Mouse (Mus musculus): ENCODE data around the gene Kcne1. TPM values are rescaled to one million over a fixed set of nuclear protein-coding genes. Genes with fewer than 3 reads are reported as not detected.

Gene Kcne1
- polyA plus RNA-seq, 1 experiment = not detected

- H3K27ac ChIP-seq (ENCODE audit: insufficient read depth, low read depth, low read length) = no peak overlapping the region
- H3K4me3 ChIP-seq (ENCODE audit: insufficient read depth, low read depth, low read length) = no peak overlapping the region
- TF ChIP-seq POLR2A (IDR thresholded peaks at IDR 0.05; ENCODE audit: insufficient read depth, low read depth, low read length) = no peak
- no peak for TF ChIP-seq CTCF (IDR thresholded peaks at IDR 0.05; ENCODE audit: insufficient read depth, low read depth, low read length)
- peaks cover 5% of the 10 kb centered on the region; the same call in 1 of the 2 replicates for H3K4me1 ChIP-seq (ENCODE audit: control insufficient read depth, insufficient read depth, low read length)
- 84% methylated on average over 2 of the region's 2 CpGs for whole genome bisulfite sequencing
These were observed 10.0 kb upstream of the Kcne1 start for GRCm38 (mm10) chr16:92369260-92369659.

GRCm38 (mm10) chr16:92365477-92365876, 6.2 kb upstream of the Kcne1 start:
- TF ChIP-seq POLR2A (IDR thresholded peaks at IDR 0.05; ENCODE audit: insufficient read depth, low read depth, low read length) = no peak
- TF ChIP-seq CTCF (IDR thresholded peaks at IDR 0.05; ENCODE audit: insufficient read depth, low read depth, low read length) = no peak
- Histone ChIP-seq H3K4me1 (ENCODE audit: control insufficient read depth, insufficient read depth, low read length) (no peaks in the 10 kb centered on the region), H3K4me3 (ENCODE audit: insufficient read depth, low read depth, low read length) (no peak overlapping the region), H3K27ac (ENCODE audit: insufficient read depth, low read depth, low read length) (no peak overlapping the region)
- WGBS = 64% methylated on average over 7 of the region's 7 CpGs

GRCm38 (mm10) chr16:92360711-92361110, 1.4 kb upstream of the Kcne1 start:
- H3K4me3 ChIP-seq (ENCODE audit: insufficient read depth, low read depth, low read length) = no peak overlapping the region
- WGBS = 80% methylated on average over 7 of the region's 7 CpGs
- no peak for TF ChIP-seq POLR2A (IDR thresholded peaks at IDR 0.05; ENCODE audit: insufficient read depth, low read depth, low read length)
- H3K27ac ChIP-seq (ENCODE audit: insufficient read depth, low read depth, low read length) = no peak overlapping the region
- H3K4me1 ChIP-seq (ENCODE audit: control insufficient read depth, insufficient read depth, low read length) = 0 out of 2 replicates have a peak, but pooled peaks cover 3% of the 10 kb centered on the region

- Histone ChIP-seq H3K27ac (ENCODE audit: insufficient read depth, low read depth, low read length) (no peak overlapping the region), H3K4me1 (ENCODE audit: control insufficient read depth, insufficient read depth, low read length) (0 out of 2 replicates have a peak, but pooled peaks cover 3% of the 10 kb centered on the region), H3K4me3 (ENCODE audit: insufficient read depth, low read depth, low read length) (no peak overlapping the region)
- TF ChIP-seq POLR2A (IDR thresholded peaks at IDR 0.05; ENCODE audit: insufficient read depth, low read depth, low read length) = no peak
- TF ChIP-seq CTCF (IDR thresholded peaks at IDR 0.05; ENCODE audit: insufficient read depth, low read depth, low read length) = no peak
- 37% methylated on average over 9 of the region's 9 CpGs for WGBS
These were observed 534 bp downstream of the Kcne1 start for GRCm38 (mm10) chr16:92358734-92359133.

GRCm38 (mm10) chr16:92357566-92357965, 1.7 kb downstream of the Kcne1 start:
- 65% methylated on average over 10 of the region's 10 CpGs for WGBS
- no peak for TF ChIP-seq POLR2A (IDR thresholded peaks at IDR 0.05; ENCODE audit: insufficient read depth, low read depth, low read length)
- TF ChIP-seq CTCF (IDR thresholded peaks at IDR 0.05; ENCODE audit: insufficient read depth, low read depth, low read length) = no peak
- Histone ChIP-seq H3K4me1 (ENCODE audit: control insufficient read depth, insufficient read depth, low read length) (0 out of 2 replicates have a peak, but pooled peaks cover 3% of the 10 kb centered on the region), H3K27ac (ENCODE audit: insufficient read depth, low read depth, low read length) (no peak overlapping the region), H3K4me3 (ENCODE audit: insufficient read depth, low read depth, low read length) (no peak overlapping the region)

- WGBS = 88% methylated on average over 9 of the region's 9 CpGs
- TF ChIP-seq CTCF (IDR thresholded peaks at IDR 0.05; ENCODE audit: insufficient read depth, low read depth, low read length) (no peak), POLR2A (IDR thresholded peaks at IDR 0.05; ENCODE audit: insufficient read depth, low read depth, low read length) (no peak)
- Histone ChIP-seq H3K27ac (ENCODE audit: insufficient read depth, low read depth, low read length) (no peak overlapping the region), H3K4me1 (ENCODE audit: control insufficient read depth, insufficient read depth, low read length) (0 out of 2 replicates have a peak, but pooled peaks cover 3% of the 10 kb centered on the region), H3K4me3 (ENCODE audit: insufficient read depth, low read depth, low read length) (no peak overlapping the region)
These were observed 2.2 kb downstream of the Kcne1 start for GRCm38 (mm10) chr16:92357023-92357422.

GRCm38 (mm10) chr16:92355982-92356381, 3.3 kb downstream of the Kcne1 start:
- TF ChIP-seq POLR2A (IDR thresholded peaks at IDR 0.05; ENCODE audit: insufficient read depth, low read depth, low read length) (no peak), CTCF (IDR thresholded peaks at IDR 0.05; ENCODE audit: insufficient read depth, low read depth, low read length) (no peak)

GRCm38 (mm10) chr16:92355366-92355765, 3.9 kb downstream of the Kcne1 start:
- TF ChIP-seq CTCF (IDR thresholded peaks at IDR 0.05; ENCODE audit: insufficient read depth, low read depth, low read length) = no peak
- TF ChIP-seq POLR2A (IDR thresholded peaks at IDR 0.05; ENCODE audit: insufficient read depth, low read depth, low read length) = no peak
- WGBS = 91% methylated on average over 5 of the region's 5 CpGs
- 0 out of 2 replicates have a peak, but pooled peaks cover 3% of the 10 kb centered on the region for H3K4me1 ChIP-seq (ENCODE audit: control insufficient read depth, insufficient read depth, low read length)

More at GRCm38 (mm10) chr16:92355982-92356381, 3.3 kb downstream of the Kcne1 start:
- 86% methylated on average over 11 of the region's 11 CpGs for WGBS
- Histone ChIP-seq H3K27ac (ENCODE audit: insufficient read depth, low read depth, low read length) (no peak overlapping the region), H3K4me3 (ENCODE audit: insufficient read depth, low read depth, low read length) (no peak overlapping the region), H3K4me1 (ENCODE audit: control insufficient read depth, insufficient read depth, low read length) (0 out of 2 replicates have a peak, but pooled peaks cover 3% of the 10 kb centered on the region)

GRCm38 (mm10) chr16:92353897-92354296, 5.4 kb downstream of the Kcne1 start:
- WGBS = 79% methylated on average over 2 of the region's 2 CpGs
- H3K4me3 ChIP-seq (ENCODE audit: insufficient read depth, low read depth, low read length) = no peak overlapping the region
- H3K4me1 ChIP-seq (ENCODE audit: control insufficient read depth, insufficient read depth, low read length) = 0 out of 2 replicates have a peak, but pooled peaks cover 3% of the 10 kb centered on the region
- TF ChIP-seq POLR2A (IDR thresholded peaks at IDR 0.05; ENCODE audit: insufficient read depth, low read depth, low read length) (no peak), CTCF (IDR thresholded peaks at IDR 0.05; ENCODE audit: insufficient read depth, low read depth, low read length) (no peak)
- no peak overlapping the region for H3K27ac ChIP-seq (ENCODE audit: insufficient read depth, low read depth, low read length)

More at GRCm38 (mm10) chr16:92355366-92355765, 3.9 kb downstream of the Kcne1 start:
- no peak overlapping the region for H3K27ac ChIP-seq (ENCODE audit: insufficient read depth, low read depth, low read length)
- no peak overlapping the region for H3K4me3 ChIP-seq (ENCODE audit: insufficient read depth, low read depth, low read length)

Measured in olfactory bulb, adult 2 months (tissue).